Mouse (Mus musculus) liver, adult 2 months (tissue): ENCODE measurements around the gene Txlng.

Experiments used
- CTCF ChIP-seq: fragments of 200-500 bp; IDR thresholded peaks from 2 replicates; pipeline ENCODE4 v1.5.1; 2011; ENCODE audit warnings: low read depth, low read length, control low read depth
- POLR2A ChIP-seq: fragments of 200-500 bp; IDR thresholded peaks from 2 replicates; pipeline ENCODE4 v1.6.1; 2011; ENCODE audit warnings: low read length, control low read depth; ENCODE audit not compliant: insufficient read depth; ENCODE audit errors: extremely low read depth

- no peak for TF ChIP-seq POLR2A
- TF ChIP-seq CTCF = no peak
Observed at GRCm38 (mm10) chrX:162748696-162749420, 80.4 kb downstream of the Txlng start.
